Mouse (Mus musculus) stomach, postnatal 0 days (tissue): ENCODE data around the gene Ncoa1.

Experiments
- CTCF ChIP-seq: IDR thresholded peaks from 2 replicates; pipeline ENCODE4 v1.5.1; 2016; ENCODE audit warnings: antibody characterized with exemption, low read depth, mild to moderate bottlenecking, moderate library complexity
- EP300 ChIP-seq: optimal IDR thresholded peaks from 2 replicates; pipeline ENCODE3; 2016; ENCODE audit warnings: antibody characterized with exemption

GRCm38 (mm10) chr12:4507461-4507860, 30.5 kb upstream of the Ncoa1 start:
- no peak for TF ChIP-seq CTCF
- no peak for TF ChIP-seq EP300
